Mouse (Mus musculus): ENCODE data around the gene Gm27179.
"Not testable (repeated sequence)": the region's sequence is repeated elsewhere in the genome, so short reads cannot be mapped to it uniquely, and the experiment has no call there.

Gene Gm27179

DNA sequence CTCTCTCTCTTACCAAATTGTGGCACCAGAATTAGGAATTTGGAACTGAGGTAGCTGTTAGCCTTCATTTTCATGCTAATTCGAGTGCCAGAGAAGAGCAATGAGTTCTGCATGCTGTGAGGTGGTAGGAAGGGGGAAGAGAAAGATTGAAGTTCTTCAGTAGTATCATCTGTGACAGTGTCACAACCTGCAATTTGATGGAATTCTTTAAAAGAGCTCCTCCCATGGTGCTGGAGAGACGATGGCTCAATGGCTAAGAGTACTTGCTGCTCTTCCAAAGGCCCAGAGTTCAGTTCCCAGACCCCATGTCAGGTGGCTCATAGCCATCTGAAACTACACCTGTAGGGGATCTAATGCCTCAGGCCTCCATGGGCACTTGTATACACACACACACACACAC is at the start of gene Gm27179:
Gene Gm27179, minus strand, starts transcription at position 101 of the 400 bp plus-strand sequence.
- not testable (repeated sequence) for DNase-seq (ENCODE audit: low spot score)

DNA sequence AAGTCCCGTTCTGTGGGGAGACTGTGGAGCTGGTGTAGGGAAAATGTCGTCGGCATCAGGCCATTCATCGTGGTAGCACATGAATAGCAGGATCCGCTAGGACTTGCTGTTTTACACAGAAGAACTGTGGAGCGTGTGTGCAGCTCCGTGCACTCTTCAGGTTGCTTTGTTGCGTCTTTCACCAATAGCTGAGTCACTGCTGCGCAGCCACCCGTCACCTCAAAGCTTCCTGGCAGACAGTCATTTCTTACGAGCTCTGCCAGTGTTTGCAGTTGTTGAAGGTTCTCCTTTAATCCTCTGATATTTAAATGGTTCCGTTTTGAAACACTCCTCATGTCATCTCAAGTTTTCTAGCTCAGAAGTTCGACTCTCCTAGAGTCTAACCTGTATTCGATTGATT is 45.2 kb upstream of the Gm27179 start:
- not testable (repeated sequence) for DNase-seq (ENCODE audit: low spot score)

DNA sequence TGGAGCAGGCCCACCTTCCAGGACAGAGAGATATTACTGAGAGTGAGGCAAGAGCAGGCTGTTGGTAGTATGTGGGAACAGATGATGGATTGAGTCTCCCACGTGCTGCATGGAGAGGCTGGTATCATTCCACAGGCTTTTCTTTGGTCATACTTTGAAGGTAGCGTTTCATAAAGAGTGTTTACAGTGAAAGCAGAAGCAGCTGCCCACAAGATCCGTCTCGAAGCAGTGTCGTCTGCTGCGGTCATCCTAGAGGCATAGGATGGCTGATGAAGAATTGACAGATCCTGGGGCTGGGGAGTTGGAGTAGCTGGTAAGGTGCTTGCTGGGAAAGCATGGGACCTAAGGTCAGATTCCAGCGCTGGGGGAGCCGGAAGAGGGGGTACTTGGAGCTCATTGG is 44.5 kb upstream of the Gm27179 start:
- DNase-seq (ENCODE audit: low spot score), result not testable (repeated sequence)

DNA sequence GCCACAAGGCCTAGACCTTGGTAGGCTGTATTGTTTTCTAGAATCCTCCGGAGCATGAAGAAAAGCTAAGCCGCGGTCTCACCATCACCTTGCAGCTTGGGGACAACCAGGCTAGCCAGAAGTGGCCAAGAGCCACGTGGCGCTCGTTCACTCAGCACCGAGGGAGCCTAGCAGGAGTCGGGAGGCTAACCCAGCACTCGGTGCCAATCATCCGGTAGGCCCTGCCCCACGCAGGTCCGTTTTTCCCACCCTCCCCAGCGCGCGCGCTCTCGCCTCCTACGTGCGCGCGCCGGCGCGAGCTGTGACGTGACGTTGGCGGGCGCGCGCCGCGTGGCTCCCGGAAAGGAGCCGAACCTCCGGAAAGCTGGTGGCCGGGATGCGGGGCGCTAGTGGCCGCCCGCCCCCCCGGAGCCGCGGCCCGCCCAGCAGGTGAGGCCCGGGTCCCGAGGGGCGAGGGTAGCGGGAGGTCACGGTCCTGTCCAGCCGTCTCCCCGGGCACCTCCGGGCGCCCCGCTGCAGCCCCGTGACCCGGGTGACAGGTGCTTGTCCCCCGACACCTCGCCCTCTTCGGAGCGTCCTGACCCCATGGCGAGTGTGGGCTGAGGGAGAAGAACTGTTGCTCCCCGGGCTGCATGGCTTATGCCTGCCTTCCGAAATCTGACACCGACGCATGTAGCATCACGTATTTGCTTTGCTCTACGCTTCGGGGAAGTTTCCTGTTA is 42.9 kb upstream of the Gm27179 start, which contains the start of gene Entpd4b:
Gene Entpd4b, plus strand, starts transcription at position 315 of the 722 bp plus-strand sequence.
- not testable (repeated sequence) for DNase-seq (ENCODE audit: low spot score)

DNA sequence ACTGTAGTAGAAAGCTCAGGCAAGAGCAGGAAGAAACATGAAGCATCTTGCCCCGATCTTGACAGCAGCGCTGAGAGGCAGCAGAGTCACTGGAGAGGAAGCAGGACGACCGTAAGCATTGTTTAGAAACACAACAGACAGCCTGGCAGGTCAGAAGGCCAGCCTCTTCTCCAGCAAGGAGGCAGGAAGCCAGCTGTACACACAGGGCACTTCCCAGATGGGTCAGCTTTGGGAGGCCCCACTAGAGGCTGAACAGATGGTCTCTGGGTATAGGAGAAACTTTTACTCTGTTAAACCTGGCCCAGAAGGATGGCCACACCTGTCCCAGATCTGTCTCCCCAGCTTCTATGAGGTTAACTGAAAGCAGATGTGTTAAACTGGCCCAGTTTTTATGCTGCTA is 35.0 kb upstream of the Gm27179 start:
- not testable (repeated sequence) for DNase-seq (ENCODE audit: low spot score)

- not testable (repeated sequence) for DNase-seq (ENCODE audit: low spot score)
These were observed 32.7 kb upstream of the Gm27179 start for GRCm38 (mm10) chr14:69545052-69545451.

DNA sequence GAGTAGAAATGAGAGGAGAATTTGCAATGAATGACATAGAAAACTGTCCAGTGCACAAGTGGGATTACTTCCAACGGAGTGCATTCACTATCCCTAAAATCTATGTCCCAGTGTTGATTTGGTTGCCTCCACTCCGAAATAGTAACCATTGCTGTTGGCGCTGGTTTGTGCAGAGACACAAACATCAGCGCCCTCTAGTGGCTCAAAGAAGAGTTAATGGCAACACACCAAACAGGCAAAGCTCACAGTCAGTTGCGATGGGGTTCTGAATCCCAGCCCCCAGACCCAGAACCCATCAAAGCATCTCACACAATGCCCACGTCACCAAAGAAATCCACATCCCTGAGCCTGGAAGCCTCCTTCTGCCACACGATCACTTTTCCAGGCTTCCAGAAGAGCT is 31.7 kb upstream of the Gm27179 start:
- not testable (repeated sequence) for DNase-seq (ENCODE audit: low spot score)

DNA sequence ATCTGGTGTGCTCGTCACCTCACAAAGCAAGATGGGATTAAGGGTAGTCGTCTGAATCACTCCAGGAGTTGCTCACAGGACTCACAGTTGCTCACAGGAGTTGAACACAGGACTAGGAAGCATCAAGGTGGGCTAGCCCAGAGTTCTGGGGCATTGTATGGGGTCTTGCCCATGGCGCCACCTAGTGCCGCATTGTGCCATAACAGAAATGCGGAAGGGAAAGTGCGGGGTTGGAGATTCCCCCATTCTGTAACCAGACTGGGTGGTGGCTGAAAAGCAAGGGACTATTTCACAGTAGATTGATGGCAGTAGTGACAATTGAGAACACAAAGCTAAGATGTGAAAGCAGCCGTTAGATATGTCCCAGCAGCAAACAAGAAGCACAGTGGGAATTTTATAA is 30.3 kb upstream of the Gm27179 start:
- not testable (repeated sequence) for DNase-seq (ENCODE audit: low spot score)

DNA sequence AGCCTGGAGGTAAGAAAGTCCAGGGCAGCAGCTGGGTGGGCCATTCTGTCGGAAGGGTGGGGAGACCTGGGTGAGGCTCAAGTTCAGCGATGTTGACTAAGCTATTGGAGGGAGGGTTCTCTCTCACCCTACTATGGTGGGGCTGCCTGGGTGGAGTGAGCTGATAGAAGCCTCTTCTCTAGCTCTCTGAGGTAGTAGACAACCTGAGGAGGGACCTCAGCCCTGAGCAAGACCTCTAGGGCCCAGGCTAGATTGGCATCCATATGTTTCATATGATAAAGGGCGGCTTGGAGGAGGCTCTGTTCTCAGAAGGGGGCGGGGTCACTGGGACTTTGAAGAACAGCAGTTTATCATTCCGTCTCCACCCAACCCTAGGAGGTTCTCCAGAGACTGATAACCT is 27.8 kb upstream of the Gm27179 start:
- not testable (repeated sequence) for DNase-seq (ENCODE audit: low spot score)

DNA sequence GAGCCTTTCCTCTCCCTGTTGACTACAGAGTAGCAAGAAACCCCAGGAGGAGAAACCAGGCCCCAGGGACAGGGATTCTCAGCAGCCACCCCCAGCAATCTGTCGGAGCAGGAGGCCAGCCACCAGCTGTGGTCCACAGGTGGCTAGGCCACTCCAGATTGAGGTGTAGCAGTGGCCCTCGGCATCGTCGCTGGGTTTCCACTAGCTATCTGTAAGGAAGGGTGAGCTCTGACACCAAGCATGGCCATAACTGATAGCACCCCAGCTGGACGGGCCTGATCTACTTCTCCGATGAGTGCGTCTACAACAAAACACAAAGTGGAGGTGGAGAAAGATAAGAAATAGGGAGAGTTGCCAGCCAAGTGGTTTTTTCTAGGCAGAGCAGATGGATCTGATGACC is 24.2 kb upstream of the Gm27179 start:
- DNase-seq (ENCODE audit: low spot score), result not testable (repeated sequence)

DNA sequence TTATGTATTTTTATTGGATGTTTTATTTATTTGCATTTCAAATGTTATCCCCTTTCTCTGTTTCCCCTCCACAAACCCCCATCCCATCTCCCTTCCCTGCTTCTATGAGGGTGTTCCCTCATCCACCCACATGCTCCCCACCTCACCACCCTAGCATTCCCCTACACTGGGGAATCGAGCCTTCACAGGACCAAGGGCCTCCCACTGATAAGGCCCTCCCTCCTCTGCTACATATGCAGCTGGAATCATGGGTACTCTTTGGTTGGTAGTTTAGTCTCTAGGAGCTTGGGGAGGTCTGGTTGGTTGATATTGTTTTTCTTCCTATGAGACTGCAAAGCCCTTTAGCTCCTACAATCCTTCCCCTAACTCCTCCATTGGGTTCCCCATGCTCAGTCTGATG is 13.9 kb upstream of the Gm27179 start:
- DNase-seq (ENCODE audit: low spot score), result not testable (repeated sequence)

GRCm38 (mm10) chr14:69523001-69523400 is 10.7 kb upstream of the Gm27179 start:
- not testable (repeated sequence) for DNase-seq (ENCODE audit: low spot score)

DNA sequence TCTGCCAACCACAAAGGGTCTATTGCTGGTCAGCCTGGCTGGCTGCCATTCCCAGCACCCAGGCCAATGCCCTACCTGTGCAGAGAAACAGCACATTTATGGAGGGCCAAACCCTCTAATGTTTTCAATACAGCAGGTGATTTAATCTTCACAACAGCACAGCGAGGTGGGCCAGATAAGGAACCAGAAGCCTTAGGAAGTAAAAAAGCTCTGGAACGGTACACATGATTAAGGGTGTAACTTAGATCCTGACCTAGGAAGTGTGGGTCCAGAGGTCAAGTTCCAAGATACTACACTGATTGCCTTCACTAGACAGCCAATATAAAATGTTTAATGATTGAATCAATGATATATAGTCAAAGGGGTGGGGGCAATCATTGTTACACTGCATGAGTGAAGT is 8.5 kb upstream of the Gm27179 start:
- DNase-seq (ENCODE audit: low spot score), result not testable (repeated sequence)

- not testable (repeated sequence) for DNase-seq (ENCODE audit: low spot score)
These were observed 5.3 kb downstream of the Gm27179 start for GRCm38 (mm10) chr14:69507000-69507399.

DNA sequence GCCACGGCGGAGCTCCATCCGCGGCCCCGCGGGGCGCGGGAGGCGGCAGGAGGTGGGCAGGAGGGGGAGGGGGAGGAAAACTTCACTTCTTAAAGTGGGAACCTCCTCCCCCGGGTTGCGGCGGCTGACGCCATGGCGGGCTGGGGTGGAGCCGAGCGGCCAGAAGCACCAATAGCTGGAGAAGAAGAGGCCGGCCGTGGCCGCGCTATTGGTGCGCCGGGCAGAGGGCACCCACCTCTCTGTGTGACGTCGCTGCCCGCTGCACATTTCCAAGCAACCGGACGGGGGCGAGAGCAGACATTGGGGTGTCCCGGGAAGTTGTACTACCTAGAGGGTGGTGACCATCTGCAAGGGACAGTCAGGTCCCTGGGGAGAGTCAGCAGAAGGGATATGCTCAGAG is 9.2 kb downstream of the Gm27179 start, which contains the start of gene Gm16867:
Gene Gm16867, minus strand, starts transcription at position 189 of the 400 bp plus-strand sequence.
- not testable (repeated sequence) for DNase-seq (ENCODE audit: low spot score)

DNA sequence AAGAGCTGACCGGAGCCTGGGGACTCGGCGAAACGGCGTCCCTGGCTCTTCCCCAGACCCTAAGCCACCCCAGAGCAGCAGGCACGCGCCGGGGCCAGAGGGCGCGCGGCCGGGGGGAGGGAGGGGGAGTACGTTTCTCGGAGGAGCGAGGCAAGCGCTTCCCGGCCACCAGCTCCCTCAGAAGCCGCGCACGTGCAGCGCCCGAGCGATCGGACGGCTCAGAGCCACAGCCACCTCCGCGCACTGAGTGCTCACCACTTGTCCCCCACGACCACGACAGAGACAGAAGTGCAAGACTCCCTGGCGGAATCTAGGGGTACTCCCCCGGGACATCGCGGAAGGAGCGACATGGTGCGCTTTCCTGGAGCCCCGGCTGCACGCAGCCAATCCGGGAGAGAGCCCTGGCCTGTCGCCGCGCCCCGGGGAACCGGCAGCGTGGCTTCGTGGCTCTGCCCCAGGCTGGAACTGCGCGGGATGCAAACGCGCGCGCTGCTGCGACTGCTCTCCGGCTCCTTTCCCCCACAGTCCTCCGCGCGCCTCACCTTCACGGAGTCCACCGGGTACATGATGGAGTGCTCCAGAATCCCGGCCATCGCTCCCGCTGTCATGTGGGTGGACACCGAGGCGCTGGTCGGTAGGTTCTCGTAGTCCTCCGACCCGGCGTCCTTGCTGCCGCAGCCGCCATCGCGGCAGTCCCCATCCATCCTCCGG is 9.8 kb downstream of the Gm27179 start:
- not testable (repeated sequence) for DNase-seq (ENCODE audit: low spot score)

DNA sequence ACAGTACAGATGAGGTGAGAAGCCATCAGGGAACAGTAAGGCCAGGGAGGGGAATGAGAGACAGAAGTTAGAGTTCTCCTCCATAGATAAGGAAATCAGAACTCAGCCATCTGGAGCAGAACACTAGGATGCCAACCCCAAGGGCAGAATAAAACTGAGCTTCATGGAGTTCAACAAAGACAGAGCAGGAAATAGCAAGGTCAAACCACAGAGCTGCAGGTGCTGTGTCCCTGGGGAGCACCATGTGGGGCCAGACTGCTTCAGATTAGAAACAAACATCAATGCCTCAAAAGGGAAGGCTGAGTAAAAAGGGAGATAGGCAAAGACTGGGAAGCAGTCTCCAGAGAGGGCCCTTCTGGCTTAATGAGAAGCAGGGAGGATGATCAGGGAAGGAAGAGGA is 16.1 kb downstream of the Gm27179 start:
- not testable (repeated sequence) for DNase-seq (ENCODE audit: low spot score)

DNA sequence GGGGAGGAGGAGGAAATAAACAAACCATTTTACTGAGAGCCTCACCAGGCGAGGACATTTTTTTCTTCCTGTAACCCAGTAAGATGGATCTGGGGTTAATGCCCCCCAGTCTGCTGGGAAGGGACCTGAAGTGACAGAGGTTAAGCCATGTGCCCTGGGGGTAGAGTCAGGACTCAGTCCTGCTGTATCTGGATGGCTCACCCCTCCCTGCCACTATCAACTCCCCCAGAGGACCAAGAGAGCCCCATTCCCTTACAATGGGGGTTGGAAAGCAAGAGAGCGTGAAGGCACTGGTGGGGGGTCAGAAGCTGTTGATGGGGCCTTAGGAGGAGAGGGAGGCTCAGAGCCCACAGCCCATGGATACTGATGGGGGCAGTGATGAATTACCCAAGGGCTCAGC is 17.4 kb downstream of the Gm27179 start:
- not testable (repeated sequence) for DNase-seq (ENCODE audit: low spot score)

DNA sequence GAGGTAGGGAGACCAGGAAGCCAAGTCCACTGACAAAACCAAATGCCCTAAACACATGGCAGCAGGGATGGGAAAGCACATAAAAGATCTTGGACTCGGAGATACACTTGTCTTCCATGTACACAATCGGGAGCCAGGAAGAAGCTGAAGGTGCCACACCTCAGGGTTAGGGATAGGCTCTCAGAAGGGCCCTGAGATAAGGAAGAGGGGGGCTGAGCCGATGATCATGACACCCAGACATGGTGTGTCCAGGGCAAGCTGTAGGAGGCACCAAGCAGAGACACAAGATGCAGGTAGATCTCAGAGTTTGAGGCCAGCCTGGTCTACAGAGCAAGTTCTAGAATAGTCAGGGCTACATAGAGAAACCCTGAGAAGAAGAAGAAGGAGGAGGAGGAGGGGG is 17.8 kb downstream of the Gm27179 start:
- not testable (repeated sequence) for DNase-seq (ENCODE audit: low spot score)

DNA sequence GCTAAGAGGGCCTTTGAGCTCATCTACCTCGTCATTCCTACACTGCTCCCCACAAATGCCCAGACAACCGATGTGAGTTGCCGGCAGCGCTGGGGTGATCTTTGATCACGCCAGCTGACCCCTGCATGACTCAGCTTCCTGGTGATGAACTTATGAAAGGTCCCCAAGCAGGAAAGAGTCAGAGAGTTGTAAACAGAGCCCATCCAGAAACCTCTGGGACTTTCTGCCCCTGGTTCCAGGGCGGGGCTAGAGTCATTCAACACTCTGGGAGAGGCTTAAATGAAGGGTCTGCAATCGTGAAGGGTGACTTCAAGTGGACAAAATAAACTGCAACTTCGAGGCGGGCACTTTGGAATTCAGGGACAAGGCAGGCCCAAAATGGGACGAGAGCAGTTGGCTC is 24.3 kb downstream of the Gm27179 start:
- DNase-seq (ENCODE audit: low spot score), result not testable (repeated sequence)

GRCm38 (mm10) chr14:69485466-69486135 is 26.7 kb downstream of the Gm27179 start:
- DNase-seq (ENCODE audit: low spot score), result not testable (repeated sequence)

GRCm38 (mm10) chr14:69473941-69474646 is 38.3 kb downstream of the Gm27179 start:
- DNase-seq (ENCODE audit: low spot score), result not testable (repeated sequence)
